In the genomic region with DNA sequence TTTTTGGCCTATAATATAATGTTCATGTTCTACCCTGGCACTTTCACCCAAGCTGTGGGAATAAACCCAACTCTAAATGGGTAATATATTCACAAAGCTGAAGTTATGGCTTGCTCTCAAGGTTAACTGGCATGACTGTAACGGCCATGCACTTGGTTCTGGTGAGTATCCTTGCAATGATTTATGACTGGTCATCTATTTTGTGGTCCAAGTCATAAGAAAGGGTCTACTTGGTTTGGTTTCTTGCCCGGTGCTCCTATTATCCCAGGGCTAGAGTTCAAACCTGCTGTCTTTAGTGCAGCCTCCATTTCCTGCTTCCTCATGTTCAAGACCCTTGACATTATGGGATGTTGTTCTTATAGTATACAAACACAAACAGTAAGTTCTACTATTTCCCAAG, we compare ENCODE assay signal across 16 mouse cellular contexts. TPM values are rescaled to one million over a fixed set of nuclear protein-coding genes. Genes with fewer than 3 reads are reported as not detected.
"Had no signal": no experiment of that assay in that cellular context is flagged by ENCODE, and none has a peak within 500 bp of the region (broad histone marks: within the 10 kb centered on the region; RNA-seq: fewer than 3 reads in every experiment).

No protein-coding gene starts in this region.

- H3K4me2 ChIP-seq: intestine, embryonic 15.5 days; limb, embryonic 12.5 days; midbrain, embryonic 13.5 days; stomach, embryonic 15.5 days had no signal

- DNase-seq: kidney, postnatal 10 days; layer of hippocampus, adult 9-11 months; layer of hippocampus, postnatal 36 days; liver; lung, adult 18-20 months; lung, postnatal 36 days; right cerebral cortex, postnatal 14 days; thymus, adult 2 months; thymus, postnatal 25 days had no signal

- H3K9ac ChIP-seq: intestine, embryonic 15.5 days; limb, embryonic 12.5 days; liver, embryonic 14.5 days; midbrain, embryonic 13.5 days; stomach, embryonic 15.5 days had no signal

- H3K27me3 ChIP-seq: intestine, embryonic 15.5 days; limb, embryonic 12.5 days; midbrain, embryonic 13.5 days; stomach, embryonic 15.5 days had no signal

- ATAC-seq: intestine, embryonic 15.5 days; midbrain, embryonic 13.5 days had no signal

- H3K27ac ChIP-seq: intestine, embryonic 15.5 days; limb, embryonic 12.5 days; liver, embryonic 14.5 days; midbrain, embryonic 13.5 days; stomach, embryonic 15.5 days had no signal

- H3K4me1 ChIP-seq: intestine, embryonic 15.5 days; limb, embryonic 12.5 days; midbrain, embryonic 13.5 days; stomach, embryonic 15.5 days had no signal

- H3K9me3 ChIP-seq: intestine, embryonic 15.5 days; limb, embryonic 12.5 days; midbrain, embryonic 13.5 days; stomach, embryonic 15.5 days had no signal

- H3K4me3 ChIP-seq: intestine, embryonic 15.5 days; limb, embryonic 12.5 days; midbrain, embryonic 13.5 days; stomach, embryonic 15.5 days had no signal

RNA-seq across cellular contexts. Expression of gene Angptl1, which starts 46.4 kb away (rescaled TPM):
- total RNA-seq: megakaryocyte progenitor cell, adult 5-6 weeks; midbrain, postnatal 0 days had no signal
